Comparison of ENCODE assay signal across 22 mouse cellular contexts in genomic region chr2:153679959-153680358, GRCm38 (mm10). TPM values are rescaled to one million over a fixed set of nuclear protein-coding genes. Genes with fewer than 3 reads are reported as not detected.
DNase-seq lines count a peak whose midpoint lies in the region.
"Had no signal": no experiment of that assay in that cellular context is flagged by ENCODE, and none has a peak within 500 bp of the region (broad histone marks: within the 10 kb centered on the region; RNA-seq: fewer than 3 reads in every experiment).

No protein-coding gene starts in this region.

- peak; percentile 14 for DNase-seq in left cerebral cortex, adult 11 months (ENCODE audit: low spot score)
- DNase-seq in left cerebral cortex, postnatal 4 days: no peak
- DNase-seq in 416B (ENCODE audit: low read depth): peak; percentile 53
- peak; percentile 10 for DNase-seq in Muller cell, postnatal 12 days (ENCODE audit: inconsistent ontology term)
- DNase-seq in right cerebral cortex, postnatal 36 days (ENCODE audit: low spot score in 2 of 2): peak; percentile 39 to 47
- no peak for DNase-seq in yolk sac, embryonic 10.5 days (ENCODE audit: low spot score)
- DNase-seq: adrenal gland, adult 8-10 months; cerebellum, adult 9-10 months; gastrocnemius, adult 2 months; gastrocnemius, postnatal 36 days; heart, adult 18-20 months; heart, postnatal 36 days; kidney, adult 2 months; kidney, postnatal 36 days; lung, embryonic 14.5 days; lung, postnatal 14 days; midbrain, embryonic 14.5 days; thymus, postnatal 4 days had no signal

- intact Hi-C loops in left cerebral cortex, postnatal 4 days (cut with DNase I): no loop called here

RNA-seq across cellular contexts. Expression of gene Dnmt3c, which starts 16.5 kb away (rescaled TPM):
- not detected for total RNA-seq in left cerebral cortex, postnatal 4 days (2021)
- total RNA-seq: adrenal gland, adult 8-10 months; adrenal gland, postnatal 4 days; common myeloid progenitor, adult 5-6 weeks; gastrocnemius, adult 2 months; gastrocnemius, postnatal 36 days; heart, adult 18-20 months; heart, postnatal 36 days; hindbrain, postnatal 0 days; liver, adult 2 months had no signal

RNA-seq across cellular contexts. Expression of gene Dnmt3b, which starts 30.7 kb away (rescaled TPM):
- 1 to 10 TPM; 2.8 to 4.0 TPM for total RNA-seq in left cerebral cortex, postnatal 4 days (2021)

RNA-seq across cellular contexts. Expression of gene Commd7, which starts 47.4 kb away (rescaled TPM):
- total RNA-seq in left cerebral cortex, postnatal 4 days (2021): 10 to 100 TPM; 48.2 to 50.9 TPM

Comparison
In these comparisons a context has a peak if more than half of its experiments do, and no peak if none do; other contexts are left out.
1. DNase-seq: peak in left cerebral cortex, adult 11 months (single experiment), 416B (single experiment), Muller cell, postnatal 12 days (single experiment) and right cerebral cortex, postnatal 36 days (2 of 2); none in left cerebral cortex, postnatal 4 days (single experiment) and yolk sac, embryonic 10.5 days (single experiment).